Mouse (Mus musculus) MEL (cell line): ENCODE measurements around the gene 1600014C10Rik. TPM values are rescaled to one million over a fixed set of nuclear protein-coding genes. Genes with fewer than 3 reads are reported as not detected.

Experiments used
- DNase-seq: peaks from one replicate; pipeline ENCODE4 v3.0.0; 2011; ENCODE audit warnings: low read depth, low spot score
- H3K27ac ChIP-seq: 2 replicates; pipeline ENCODE4 v1.5.1; 2012; ENCODE audit warnings: low read depth, mild to moderate bottlenecking, control low read depth, low read length, moderate library complexity; ENCODE audit not compliant: control insufficient read depth
- H3K27me3 ChIP-seq, 2 experiments: fragments of 150-350 bp in 1 of 2; sonication (generic) in 1 of 2; 2 replicates each; pipeline ENCODE4 v1.6.1; 2012; ENCODE audit warnings: low read length in 2 of 2, mild to moderate bottlenecking in 2 of 2, improper control_type of control experiment in 1 of 2, moderate library complexity in 1 of 2; ENCODE audit not compliant: insufficient read depth in 2 of 2, control insufficient read depth in 1 of 2
- H3K36me3 ChIP-seq, 2 experiments: 2 replicates each; pipeline ENCODE4 v1.6.1; 2012 to 2014; ENCODE audit warnings: low read length in 2 of 2, improper control_type of control experiment in 1 of 2, inconsistent platforms in 1 of 2, mild to moderate bottlenecking in 1 of 2; ENCODE audit not compliant: insufficient read depth in 2 of 2, control insufficient read depth in 1 of 2
- H3K4me1 ChIP-seq, 2 experiments: fragments of 150-350 bp in 1 of 2; sonication (generic) in 1 of 2; 2 replicates each; pipeline ENCODE4 v1.6.1; 2012; ENCODE audit warnings: low read length in 2 of 2, improper control_type of control experiment in 1 of 2, mild to moderate bottlenecking in 1 of 2; ENCODE audit not compliant: insufficient read depth in 2 of 2, control insufficient read depth in 1 of 2
- H3K4me3 ChIP-seq, 2 experiments: fragments of 150-350 bp in 1 of 2; sonication (generic) in 1 of 2; 2 replicates each; pipeline ENCODE4 v1.5.1; 2012; ENCODE audit warnings: low read depth in 2 of 2, low read length in 2 of 2, mild to moderate bottlenecking in 2 of 2, moderate library complexity in 2 of 2, control low read depth in 1 of 2, improper control_type of control experiment in 1 of 2; ENCODE audit not compliant: control insufficient read depth in 1 of 2, insufficient read depth in 1 of 2
- H3K79me2 ChIP-seq: 2 replicates; pipeline ENCODE4 v1.6.1; 2012; ENCODE audit warnings: mild to moderate bottlenecking, low read length, moderate library complexity; ENCODE audit not compliant: control insufficient read depth, poor library complexity, insufficient read depth
- H3K9ac ChIP-seq: 2 replicates; pipeline ENCODE4 v1.6.1; 2012; ENCODE audit warnings: low read depth, mild to moderate bottlenecking, control low read depth, low read length, moderate library complexity; ENCODE audit not compliant: control insufficient read depth, poor library complexity, severe bottlenecking
- H3K9me3 ChIP-seq: fragments of 150-350 bp; sonication (generic); replicated peaks from 2 replicates; pipeline ENCODE4 v1.6.1; 2012; ENCODE audit warnings: mild to moderate bottlenecking, low read length, improper control_type of control experiment, moderate library complexity; ENCODE audit not compliant: insufficient read depth
- BHLHE40 ChIP-seq: IDR thresholded peaks from 2 replicates; pipeline ENCODE4 v1.6.1; 2012; ENCODE audit warnings: low read depth, mild to moderate bottlenecking, inconsistent platforms, low read length, improper control_type of control experiment, borderline replicate concordance
- CHD1 ChIP-seq: IDR thresholded peaks from 2 replicates; pipeline ENCODE4 v1.6.1; 2012; ENCODE audit warnings: low read depth, mild to moderate bottlenecking, inconsistent platforms, low read length, improper control_type of control experiment
- CHD2 ChIP-seq: IDR thresholded peaks from 2 replicates; pipeline ENCODE4 v1.6.1; 2011; ENCODE audit warnings: low read length, improper control_type of control experiment
- E2F4 ChIP-seq: IDR thresholded peaks from 2 replicates; pipeline ENCODE4 v1.6.1; 2011; ENCODE audit warnings: low read depth, low read length, improper control_type of control experiment, borderline replicate concordance
- GATA1 ChIP-seq: IDR thresholded peaks from 2 replicates; pipeline ENCODE4 v1.6.1; 2011; ENCODE audit warnings: low read depth, low read length, improper control_type of control experiment
- HCFC1 ChIP-seq: IDR thresholded peaks from 2 replicates; pipeline ENCODE4 v1.6.1; 2012; ENCODE audit warnings: low read depth, mild to moderate bottlenecking, inconsistent platforms, low read length, improper control_type of control experiment, moderate library complexity
- KAT2A ChIP-seq: conservative IDR thresholded peaks from 2 replicates; pipeline ENCODE4 v1.6.1; 2012; ENCODE audit warnings: low read depth, low read length, improper control_type of control experiment, inconsistent platforms
- MEF2A ChIP-seq: IDR thresholded peaks from 2 replicates; pipeline ENCODE4 v1.6.1; 2014; ENCODE audit warnings: low read depth, mild to moderate bottlenecking, inconsistent platforms, low read length, improper control_type of control experiment; ENCODE audit not compliant: poor library complexity, insufficient replicate concordance, severe bottlenecking; ENCODE audit errors: extremely low read depth
- NELFE ChIP-seq: IDR thresholded peaks from 2 replicates; pipeline ENCODE4 v1.6.1; 2011; ENCODE audit warnings: low read depth, low read length, improper control_type of control experiment
- NRF1 ChIP-seq: IDR thresholded peaks from 2 replicates; pipeline ENCODE4 v1.6.1; 2014; ENCODE audit warnings: low read depth, mild to moderate bottlenecking, inconsistent platforms, low read length, improper control_type of control experiment, moderate library complexity; ENCODE audit not compliant: poor library complexity, insufficient read depth, severe bottlenecking
- POLR2A ChIP-seq, 2 experiments: IDR thresholded peaks; 2 replicates each; pipeline ENCODE4 v1.6.1; 2011 to 2012; ENCODE audit warnings: low read length in 2 of 2, mild to moderate bottlenecking in 2 of 2, control low read depth in 1 of 2, improper control_type of control experiment in 1 of 2, low read depth in 1 of 2, moderate library complexity in 1 of 2; ENCODE audit not compliant: control insufficient read depth in 1 of 2, insufficient read depth in 1 of 2, poor library complexity in 1 of 2
- POLR2AphosphoS2 ChIP-seq: IDR thresholded peaks from 2 replicates; pipeline ENCODE4 v1.6.1; 2011; ENCODE audit warnings: low read length, improper control_type of control experiment
- SIN3A ChIP-seq: IDR thresholded peaks from 2 replicates; pipeline ENCODE4 v1.6.1; 2012; ENCODE audit warnings: low read length, improper control_type of control experiment, inconsistent platforms
- TCF12 ChIP-seq: IDR thresholded peaks from 2 replicates; pipeline ENCODE4 v1.6.1; 2014; ENCODE audit warnings: low read depth, mild to moderate bottlenecking, inconsistent platforms, low read length, improper control_type of control experiment, moderate library complexity
- USF1 ChIP-seq: IDR thresholded peaks from 2 replicates; pipeline ENCODE4 v1.6.1; 2014; ENCODE audit warnings: low read depth, mild to moderate bottlenecking, inconsistent platforms, low read length, improper control_type of control experiment, moderate library complexity
- USF2 ChIP-seq, 2 experiments: IDR thresholded peaks; 2 replicates each; pipeline ENCODE4 v1.6.1; 2011 to 2012; ENCODE audit warnings: improper control_type of control experiment in 2 of 2, low read length in 2 of 2, borderline replicate concordance in 1 of 2, inconsistent platforms in 1 of 2, low read depth in 1 of 2, mild to moderate bottlenecking in 1 of 2; ENCODE audit not compliant: insufficient read depth in 1 of 2
- ZMIZ1 ChIP-seq: IDR thresholded peaks from 2 replicates; pipeline ENCODE4 v1.6.1; 2012; ENCODE audit warnings: low read depth, mild to moderate bottlenecking, inconsistent platforms, low read length, improper control_type of control experiment, moderate library complexity
- ZNF384 ChIP-seq: IDR thresholded peaks from 2 replicates; pipeline ENCODE4 v1.6.1; 2012; ENCODE audit warnings: low read depth, mild to moderate bottlenecking, inconsistent platforms, low read length, improper control_type of control experiment
- polyA plus RNA-seq, 2 experiments: library from polyadenylated mRNA; stranded (reverse) in 1 of 2; unstranded in 1 of 2; fragments of >175 nt in 1 of 2; fragments of >200 nt in 1 of 2; gene quantifications; 2 replicates each; pipeline versions ENCODE4 v1.2.1 to v1.2.4; 2012; ENCODE audit warnings: low replicate concordance in 2 of 2, low read depth in 1 of 2; ENCODE audit not compliant: insufficient read length in 2 of 2, insufficient read depth in 1 of 2, missing spikeins in 1 of 2
- total RNA-seq: library from RNA; depleted of rRNA; stranded (reverse); fragments of 300-350 nt; gene quantifications from 2 replicates; pipeline ENCODE4 v1.2.3, GENCODE M21; 2012

Gene 1600014C10Rik
- total and polyA plus RNA-seq, 3 experiments, result 10.2 to 14.7 TPM; not detected in 1

GRCm38 (mm10) chr7:38218631-38219367 is 35.8 kb downstream of the 1600014C10Rik start:
- Histone ChIP-seq H3K36me3 (no peaks in the 10 kb centered on the region), H3K9ac (no peak overlapping the region), H3K27me3 (no peaks in the 10 kb centered on the region), H3K79me2 (no peaks in the 10 kb centered on the region), H3K4me1 (no peaks in the 10 kb centered on the region), H3K9me3 (no peaks in the 10 kb centered on the region), H3K4me3 (no peak overlapping the region), H3K27ac (no peak overlapping the region)
- TF ChIP-seq ZMIZ1 (no peak), NRF1 (no peak), BHLHE40 (no peak), MEF2A (no peak), HCFC1 (no peak), E2F4 (no peak), USF1 (no peak), TCF12 (no peak)
- DNase-seq, result no peak

- Histone ChIP-seq H3K79me2 (no peaks in the 10 kb centered on the region), H3K4me3 (no peak overlapping the region), H3K9me3 (no peaks in the 10 kb centered on the region), H3K4me1 (no peaks in the 10 kb centered on the region), H3K27me3 (no peaks in the 10 kb centered on the region), H3K27ac (no peak overlapping the region), H3K9ac (no peak overlapping the region), H3K36me3 (no peaks in the 10 kb centered on the region)
- no peak for DNase-seq
- TF ChIP-seq NELFE, result no peak
- TF ChIP-seq NRF1, result no peak
- TF ChIP-seq USF1, result no peak
- no peak for TF ChIP-seq KAT2A
- TF ChIP-seq GATA1, result no peak
- TF ChIP-seq CHD1, result no peak
- TF ChIP-seq USF2 (IDR thresholded peaks at IDR 0.05; ENCODE audit: borderline replicate concordance in 1 of 2, insufficient read depth in 1 of 2, low read depth in 1 of 2, low read length in 2 of 2), result no peak
- no peak for TF ChIP-seq POLR2A (IDR thresholded peaks at IDR 0.05; ENCODE audit: control insufficient read depth in 1 of 2, insufficient read depth in 1 of 2, low read depth in 1 of 2, low read length in 2 of 2, poor library complexity in 1 of 2)
- TF ChIP-seq CHD2, result no peak
- no peak for TF ChIP-seq SIN3A
- TF ChIP-seq POLR2AphosphoS2, result no peak
- no peak for TF ChIP-seq TCF12
- no peak for TF ChIP-seq ZNF384
These were observed 36.5 kb downstream of the 1600014C10Rik start for GRCm38 (mm10) chr7:38219526-38219925.
